Mouse (Mus musculus): ENCODE results near the gene Pcdh9. TPM values are rescaled to one million over a fixed set of nuclear protein-coding genes. Genes with fewer than 3 reads are reported as not detected.

Pcdh9 gene
- polyA plus RNA-seq, 1 experiment = 1.2 TPM

DNA sequence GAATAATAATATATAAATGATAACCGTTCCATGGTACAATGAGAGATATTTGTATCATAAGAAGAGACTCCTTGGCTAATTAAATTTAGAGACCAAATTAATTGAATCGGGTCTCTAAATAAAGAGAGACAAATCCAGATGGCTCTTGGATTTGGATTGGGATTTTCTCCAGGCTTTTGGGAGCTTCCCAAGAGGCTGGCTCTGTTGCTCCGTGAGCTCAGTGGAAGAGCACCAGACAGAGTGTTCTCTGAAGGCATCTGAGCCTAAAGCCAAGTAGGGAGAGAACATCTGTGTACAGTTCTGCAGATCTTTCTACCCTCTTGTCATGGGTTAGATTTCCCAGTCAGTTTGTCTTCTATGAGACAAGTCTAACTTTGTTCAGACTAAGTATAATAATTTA, 95.9 kb downstream of the Pcdh9 start:
- no peak for DNase-seq (ENCODE audit: low read depth)

GRCm38 (mm10) chr14:93786234-93786633, 104.2 kb downstream of the Pcdh9 start:
- no peak for DNase-seq (ENCODE audit: low read depth)

DNA sequence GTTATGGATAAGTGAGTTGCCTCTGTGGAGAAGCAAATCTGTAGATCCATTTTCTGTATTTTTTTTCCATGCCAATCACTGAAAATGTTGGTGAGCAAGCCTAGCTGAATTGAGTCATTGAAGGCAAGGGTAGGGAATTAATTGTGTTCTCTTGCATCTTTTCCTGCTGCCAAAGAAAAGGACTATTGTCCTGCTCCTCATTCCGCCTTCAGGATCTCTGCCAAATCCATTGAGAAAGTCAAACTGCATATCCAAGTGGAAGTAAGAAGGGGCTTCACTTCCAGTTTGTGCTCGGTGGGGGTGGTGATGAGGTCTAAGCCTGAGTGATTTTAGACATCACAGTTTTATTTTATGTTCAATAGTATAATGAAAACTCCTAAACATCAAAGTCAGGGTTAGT, 105.4 kb downstream of the Pcdh9 start:
- no peak for DNase-seq (ENCODE audit: low read depth)

DNA sequence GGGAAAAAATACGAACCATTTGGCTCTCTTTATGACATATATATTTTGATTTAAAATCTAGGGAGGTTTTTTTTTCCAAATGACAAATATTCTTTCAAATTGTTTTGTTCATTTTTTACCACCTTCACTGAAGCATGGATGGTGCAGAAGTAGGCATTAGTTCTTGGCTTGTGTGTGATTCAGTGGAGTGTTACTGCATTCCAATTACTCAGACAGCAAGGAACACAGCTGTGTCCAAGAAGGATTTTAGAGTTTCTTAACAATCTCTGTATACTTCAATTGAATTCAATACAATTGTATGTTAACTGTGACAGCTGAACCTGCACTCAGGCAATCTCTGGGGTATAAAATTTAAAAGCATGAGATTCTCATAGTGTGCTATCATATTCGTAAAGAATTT, 127.6 kb downstream of the Pcdh9 start:
- no peak for DNase-seq (ENCODE audit: low read depth)

DNA sequence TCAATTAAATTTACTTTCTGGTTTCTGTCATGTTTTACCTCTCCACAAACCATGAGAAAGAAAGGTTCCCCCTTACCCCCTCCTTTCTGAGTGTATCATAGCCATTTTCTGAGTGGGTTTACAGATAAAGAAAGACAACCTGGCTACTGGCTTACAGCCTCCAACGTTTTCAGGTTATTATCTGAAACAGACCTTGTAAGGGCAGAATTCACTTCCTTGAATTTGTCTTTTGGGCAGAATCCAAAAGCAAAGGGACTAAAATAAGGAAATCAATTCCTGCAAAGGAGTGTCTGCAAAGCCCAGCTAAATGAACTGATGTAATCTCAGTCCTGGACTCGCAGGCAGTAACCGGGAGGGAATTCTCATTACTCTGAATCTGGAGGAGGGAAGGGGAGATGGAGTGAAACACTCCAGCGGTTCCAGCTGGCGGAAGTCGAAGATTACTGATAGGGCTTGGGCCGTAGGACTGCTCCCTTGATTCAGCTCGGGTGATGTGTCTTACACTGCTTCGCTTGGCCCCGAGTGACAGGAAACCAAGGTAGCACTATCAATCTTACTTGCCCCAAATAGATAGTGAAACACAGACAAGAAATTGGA, 156.3 kb downstream of the Pcdh9 start:
- DNase-seq (ENCODE audit: low read depth) = no peak

DNA sequence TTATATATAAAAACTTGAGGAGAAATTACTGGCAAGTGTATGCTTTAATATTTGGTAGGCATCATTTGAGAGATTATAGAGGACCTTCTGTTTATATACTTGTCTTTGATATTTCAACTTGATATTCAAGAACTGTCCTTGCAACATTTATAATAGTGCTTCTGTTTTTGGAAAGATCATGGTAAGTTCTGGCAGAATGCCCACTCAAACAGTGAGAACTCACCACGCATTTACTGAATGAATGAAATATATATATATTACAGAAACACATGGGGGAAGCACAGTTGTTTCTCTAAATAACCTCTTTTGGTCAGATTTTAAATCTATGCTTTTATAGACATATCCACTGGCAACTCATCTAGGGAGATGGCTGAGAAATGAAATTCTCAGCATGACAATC, 164.7 kb downstream of the Pcdh9 start:
- no peak for DNase-seq (ENCODE audit: low read depth)

GRCm38 (mm10) chr14:93719208-93719607, 171.3 kb downstream of the Pcdh9 start:
- no peak for DNase-seq (ENCODE audit: low read depth)

- DNase-seq (ENCODE audit: low read depth) = no peak
Observed at GRCm38 (mm10) chr14:93713250-93713935, 177.1 kb downstream of the Pcdh9 start.

GRCm38 (mm10) chr14:93708651-93709050, 181.8 kb downstream of the Pcdh9 start:
- DNase-seq (ENCODE audit: low read depth) = no peak

DNA sequence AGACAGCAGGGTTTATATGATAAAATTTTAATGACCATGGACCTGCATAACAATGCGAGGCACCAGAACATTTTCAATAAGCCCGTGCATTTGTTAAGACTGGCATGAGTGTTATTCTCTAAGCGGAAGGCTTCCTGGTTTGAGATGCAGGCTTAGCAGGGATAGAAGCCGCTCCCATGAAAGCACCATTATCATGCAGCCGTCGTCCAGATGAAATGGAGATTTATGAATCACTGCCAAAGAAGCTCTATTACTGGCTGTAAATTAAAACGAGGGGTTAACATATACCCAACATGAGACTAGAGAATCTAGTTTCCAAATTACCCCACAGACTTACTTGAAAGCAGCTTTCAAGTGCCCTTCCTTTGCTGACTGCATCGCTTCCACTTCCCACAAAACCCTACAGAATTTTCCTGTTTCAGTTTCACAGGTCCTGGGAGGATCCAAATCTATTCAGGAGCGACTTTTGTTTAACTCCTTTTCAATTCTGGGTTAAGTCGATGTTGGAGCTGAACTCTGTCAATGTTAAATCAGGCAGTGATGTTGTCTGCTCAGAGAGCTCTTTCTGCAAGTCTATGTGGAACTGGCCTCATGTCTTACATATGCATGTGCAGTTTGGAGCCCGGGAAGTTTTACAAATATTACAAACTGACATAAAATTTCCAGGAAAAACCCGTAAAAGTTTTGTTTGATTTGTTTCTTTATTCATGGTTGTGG, 188.9 kb downstream of the Pcdh9 start:
- no peak for DNase-seq (ENCODE audit: low read depth)

- no peak for DNase-seq (ENCODE audit: low read depth)
Observed at GRCm38 (mm10) chr14:93700916-93701315, 189.6 kb downstream of the Pcdh9 start.

DNA sequence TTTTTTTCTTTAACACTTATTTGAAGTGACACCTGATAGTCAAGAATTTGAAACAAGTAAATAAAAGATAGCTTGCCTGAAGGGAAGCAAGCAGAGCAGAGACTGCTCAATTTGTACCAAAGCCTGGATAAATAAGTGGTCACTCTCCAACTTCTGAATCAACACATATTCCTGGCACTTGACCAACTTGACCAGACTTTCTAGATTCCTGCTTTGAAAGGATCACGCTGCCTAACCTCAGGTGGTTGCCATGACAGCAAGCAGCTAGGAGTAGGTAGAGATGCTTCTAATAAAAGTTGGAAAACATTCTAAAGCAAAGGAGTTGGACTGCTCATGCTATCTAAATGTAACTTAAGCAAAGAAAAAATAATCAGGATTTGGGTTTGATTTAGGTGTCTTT, 205.8 kb downstream of the Pcdh9 start:
- DNase-seq (ENCODE audit: low read depth) = no peak

- no peak for DNase-seq (ENCODE audit: low read depth)
Observed at GRCm38 (mm10) chr14:93675273-93676068, 215.0 kb downstream of the Pcdh9 start.

DNA sequence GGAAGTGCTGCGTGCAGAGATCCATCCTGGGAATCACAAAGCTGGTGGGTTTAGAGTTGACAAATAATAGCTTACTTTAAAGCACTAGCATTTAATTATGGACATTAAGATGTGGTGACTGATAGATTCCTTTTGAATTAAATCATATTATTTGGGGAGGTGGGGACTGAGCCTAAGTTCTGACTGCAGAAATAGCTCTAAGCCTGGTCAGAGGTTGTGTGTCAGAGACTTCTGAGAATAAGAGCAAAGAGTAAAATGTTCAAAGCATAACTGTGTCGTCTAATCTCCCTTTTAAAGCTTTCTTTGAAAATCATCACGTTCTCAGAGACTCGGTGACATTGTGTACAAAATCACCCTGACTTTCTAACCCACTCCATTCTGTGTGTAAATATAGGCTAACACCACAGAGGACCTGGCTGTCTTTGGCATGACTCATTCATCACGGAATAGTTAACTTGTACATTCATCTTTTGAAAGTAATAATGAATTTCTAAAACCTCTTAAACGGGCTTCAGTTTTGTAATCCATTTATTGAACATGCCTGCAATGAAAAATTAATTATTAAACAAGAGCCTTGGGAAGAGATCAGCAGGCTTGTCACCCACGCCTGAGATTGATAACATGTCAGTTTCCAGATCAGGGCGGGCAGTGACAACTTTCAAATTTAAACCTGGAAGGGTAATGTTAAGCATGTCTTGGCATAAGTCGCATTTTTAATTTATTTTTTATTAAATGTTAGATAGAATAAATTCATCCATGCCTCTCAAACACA, 236.3 kb downstream of the Pcdh9 start:
- no peak for DNase-seq (ENCODE audit: low read depth)

DNA sequence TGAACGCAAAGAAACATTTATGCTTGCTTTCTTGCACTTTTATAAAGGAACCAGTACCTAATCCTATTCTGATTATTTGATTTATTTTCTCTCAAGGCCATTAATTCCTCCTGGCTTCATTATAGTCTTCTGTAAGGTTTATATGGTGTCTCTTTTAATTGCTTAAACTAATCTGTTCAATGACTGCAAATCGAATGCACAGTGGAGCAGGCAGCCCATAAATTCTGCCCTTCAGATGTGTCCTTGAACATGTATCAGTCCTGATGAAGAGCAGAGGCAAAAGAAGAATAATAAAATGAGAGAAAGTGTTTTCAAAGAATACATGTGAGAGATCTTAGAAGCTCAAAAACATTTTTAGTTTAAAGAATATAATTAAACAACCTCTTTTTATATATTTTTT, 263.2 kb downstream of the Pcdh9 start:
- DNase-seq (ENCODE audit: low read depth) = no peak

- DNase-seq (ENCODE audit: low read depth) = no peak
Observed at GRCm38 (mm10) chr14:93624144-93624543, 266.3 kb downstream of the Pcdh9 start.

DNA sequence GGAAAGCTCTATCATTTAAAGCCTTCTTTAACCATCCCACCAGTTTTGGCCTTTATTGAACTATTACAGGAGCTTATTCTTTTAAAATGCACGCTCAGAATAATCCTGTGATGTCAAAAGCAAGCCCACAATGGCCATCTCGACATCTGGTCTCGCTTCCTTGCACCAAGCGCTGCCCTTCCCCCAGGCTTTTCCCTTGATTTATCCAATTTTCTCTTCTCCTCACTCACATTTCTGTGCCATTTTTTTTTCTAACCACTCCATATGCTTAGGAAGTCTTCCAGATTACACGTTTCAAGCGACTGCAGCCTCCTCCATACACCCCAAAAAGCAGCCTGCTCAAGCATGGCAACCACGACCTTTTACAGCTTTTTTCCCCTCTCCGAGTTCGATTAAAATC, 269.3 kb downstream of the Pcdh9 start:
- no peak for DNase-seq (ENCODE audit: low read depth)

DNA sequence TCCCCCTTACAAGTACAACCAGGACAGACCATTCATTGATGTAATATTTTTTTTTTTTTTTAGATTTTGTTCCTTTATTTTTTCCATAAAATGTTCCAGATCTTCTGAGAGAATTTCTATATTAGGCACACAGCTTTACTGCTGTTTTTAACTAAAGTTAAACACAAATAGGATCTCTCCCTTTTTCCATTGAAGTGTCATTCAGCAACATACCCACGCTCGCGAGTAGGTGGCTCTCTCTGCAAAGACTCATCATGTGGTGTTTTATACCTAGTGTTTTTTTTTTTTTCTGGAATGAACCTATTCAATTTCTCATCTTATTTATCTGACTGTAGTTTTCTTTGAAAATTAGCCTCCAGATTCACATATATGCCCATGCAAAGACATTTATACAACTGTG, 282.9 kb downstream of the Pcdh9 start:
- DNase-seq (ENCODE audit: low read depth) = no peak

DNA sequence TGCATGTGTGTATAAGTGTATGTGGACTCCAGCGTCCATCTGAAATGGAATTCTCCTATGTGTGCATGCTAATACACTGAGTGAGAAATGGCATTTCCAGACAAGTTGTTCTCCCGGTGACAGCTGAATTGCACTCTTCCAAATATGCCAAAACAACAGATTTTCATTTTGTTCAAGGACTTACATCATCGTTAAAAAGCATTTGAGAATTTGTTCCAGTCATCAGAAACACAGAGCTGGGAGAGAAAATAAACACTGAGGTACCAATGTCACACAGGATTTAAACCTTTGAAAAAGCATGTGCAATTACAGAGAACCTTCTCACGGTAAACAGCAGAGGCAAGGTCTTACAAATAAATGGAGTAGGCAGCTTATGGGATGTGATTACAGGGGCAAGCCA, 290.5 kb downstream of the Pcdh9 start:
- DNase-seq (ENCODE audit: low read depth) = no peak

DNA sequence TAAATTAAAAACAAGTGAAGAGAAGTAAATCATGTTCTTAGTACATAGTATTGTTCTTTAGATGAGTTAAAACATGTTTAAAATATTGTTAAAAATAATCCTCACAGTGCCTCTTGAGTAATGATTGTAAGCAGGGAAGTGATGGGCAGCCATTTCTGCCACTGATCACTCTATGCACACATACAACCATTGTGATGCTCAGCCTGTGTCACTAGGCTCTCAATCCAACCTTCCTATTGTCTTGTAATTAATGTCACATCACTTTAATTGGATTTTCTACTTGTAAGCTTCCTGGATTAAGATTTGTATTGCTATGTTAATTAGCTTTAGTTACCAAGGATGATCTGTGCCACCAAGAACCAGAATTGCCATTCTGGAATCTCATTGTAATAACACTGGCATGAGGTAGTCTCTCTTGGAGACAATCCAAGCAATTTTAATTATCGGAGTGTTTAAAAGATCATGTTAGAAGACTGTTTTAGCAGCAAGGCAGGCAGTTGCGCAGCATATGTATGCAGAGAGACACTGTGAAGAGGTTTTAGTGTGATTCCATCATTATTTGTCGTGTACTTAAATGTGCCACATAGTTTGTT, 305.0 kb downstream of the Pcdh9 start:
- DNase-seq (ENCODE audit: low read depth) = no peak

- DNase-seq (ENCODE audit: low read depth) = no peak
Observed at GRCm38 (mm10) chr14:93564361-93564760, 326.1 kb downstream of the Pcdh9 start.
